Comparison of ENCODE assay signal across 21 mouse cellular contexts in genomic region chr3:69667820-69668219, GRCm38 (mm10). TPM values are rescaled to one million over a fixed set of nuclear protein-coding genes. Genes with fewer than 3 reads are reported as not detected.
DNase-seq lines count a peak whose midpoint lies in the region.
"Had no signal": no experiment of that assay in that cellular context is flagged by ENCODE, and none has a peak within 500 bp of the region (broad histone marks: within the 10 kb centered on the region; RNA-seq: fewer than 3 reads in every experiment).

No protein-coding gene starts in this region.

- H3K36me3 ChIP-seq in macrophage (ENCODE audit: inconsistent target) = no peaks in the 10 kb centered on the region
- H3K36me3 ChIP-seq: embryonic facial prominence, embryonic 12.5 days; embryonic facial prominence, embryonic 15.5 days; heart, embryonic 10.5 days; heart, embryonic 13.5 days had no signal

- no peaks in the 10 kb centered on the region for H3K79me2 ChIP-seq in macrophage (ENCODE audit: inconsistent target)

- DNase-seq in layer of hippocampus, adult 11-12 months (ENCODE audit: low spot score) = peak; percentile 6
- DNase-seq in layer of hippocampus, adult 8-10 months (ENCODE audit: low spot score in 2 of 2) = no peak
- peak; percentile 5 to 10 for DNase-seq in right cerebral cortex, adult 2 months (ENCODE audit: low spot score in 2 of 2)
- no peak for DNase-seq in right cerebral cortex, postnatal 4 days
- no peak for DNase-seq in gastrocnemius, postnatal 14 days
- DNase-seq: adrenal gland, adult 2 months; adrenal gland, postnatal 14 days; cerebellum, adult 18-20 months; cerebellum, adult 9-10 months; cerebellum, postnatal 25 days; forebrain, postnatal 0 days; gastrocnemius, postnatal 10 days; heart, postnatal 14 days; heart, postnatal 4 days had no signal

- H3K4me3 ChIP-seq in macrophage (ENCODE audit: inconsistent target) = no peak overlapping the region
- H3K4me3 ChIP-seq: embryonic facial prominence, embryonic 12.5 days; embryonic facial prominence, embryonic 15.5 days; heart, embryonic 10.5 days; heart, embryonic 13.5 days had no signal

- intact Hi-C loops in gastrocnemius, postnatal 14 days (cut with DNase I; ENCODE audit: low total_unique reads) = no loop called here

- WGBS in macrophage (ENCODE audit: missing documents) = 98% methylated on average over 6 of the region's 7 CpGs

- H3K27ac ChIP-seq in macrophage = peak overlapping the region; percentile 67
- H3K27ac ChIP-seq: embryonic facial prominence, embryonic 12.5 days; embryonic facial prominence, embryonic 15.5 days; heart, embryonic 10.5 days; heart, embryonic 13.5 days; hindbrain, embryonic 14.5 days; hindbrain, postnatal 0 days had no signal

RNA-seq across cellular contexts. Expression of gene Nmd3, which starts 54.0 kb away (rescaled TPM):
- 10 to 100 TPM; 47.0 to 68.9 (median 48.7) TPM for total RNA-seq in layer of hippocampus, adult 8-10 months (2022)
- total RNA-seq in macrophage (2018; cell fraction: chromatin; rRNA removed) = 10 to 100 TPM; 28.9 to 87.9 (median 62.4) TPM
- total RNA-seq in macrophage (2018; cell fraction: cytosol; rRNA removed) = 10 to 100 TPM; 29.9 to 53.8 (median 40.1) TPM
- 10 to 100 TPM; 22.1 to 58.4 (median 41.4) TPM for total RNA-seq in macrophage (2018; cell fraction: nucleus; rRNA removed)
- 33.1 to 54.8 TPM (median 37.2 TPM) in 3 replicates for polyA plus RNA-seq in macrophage (2018)
- total RNA-seq in gastrocnemius, postnatal 14 days (2021) = 10 to 100 TPM; 26.5 to 32.8 TPM

Comparison
In these comparisons a context has a peak if more than half of its experiments do, and no peak if none do; other contexts are left out.
1. DNase-seq: peak in layer of hippocampus, adult 11-12 months (single experiment) and right cerebral cortex, adult 2 months (2 of 2); none in layer of hippocampus, adult 8-10 months (0 of 2), right cerebral cortex, postnatal 4 days (single experiment) and gastrocnemius, postnatal 14 days (single experiment).